Mouse (Mus musculus): ENCODE data around the gene Dab2.

DNA sequence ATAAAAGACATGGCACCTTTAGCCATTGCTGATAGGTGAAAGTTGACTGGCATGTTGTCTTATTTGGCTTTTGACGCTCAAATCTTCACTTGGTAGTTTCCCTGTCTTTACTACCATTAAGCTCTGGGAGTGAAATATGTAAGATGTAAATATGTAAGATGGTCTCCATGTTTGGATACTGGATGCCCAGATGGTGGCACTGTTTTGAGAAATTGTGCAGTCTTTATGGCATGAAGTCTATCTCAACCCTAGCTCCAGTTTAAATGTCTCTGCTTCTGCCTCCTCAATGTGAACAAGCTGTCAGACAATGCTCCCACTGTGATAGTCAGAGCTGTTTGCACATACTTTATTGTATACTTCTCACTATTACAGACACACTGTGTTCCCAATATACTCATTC is 169.3 kb downstream of the Dab2 start:
- no peak for TF ChIP-seq CTCF (IDR thresholded peaks at IDR 0.05; ENCODE audit: control insufficient read depth, insufficient read depth, low read length)
- TF ChIP-seq POLR2A (IDR thresholded peaks at IDR 0.05; ENCODE audit: borderline replicate concordance, control insufficient read depth, low read depth, low read length) = no peak
